Mouse (Mus musculus) forebrain, embryonic 16.5 days (tissue): ENCODE measurements around the gene Plekho2. TPM values are rescaled to one million over a fixed set of nuclear protein-coding genes. Genes with fewer than 3 reads are reported as not detected.

Experiments used
- ATAC-seq: fragments of 200-750 bp; cut with Nextera tagmentation; 2 replicates; pipeline ENCODE4 v1.8.0; 2017; ENCODE audit warnings: mild to moderate bottlenecking, moderate library complexity
- H3K27ac ChIP-seq: fragments of 300-500 bp; sonication (generic); 2 replicates; pipeline ENCODE4 v1.5.1; 2014; ENCODE audit warnings: low read length, control low read depth
- H3K27me3 ChIP-seq: fragments of 300-500 bp; sonication (generic); replicated peaks from 2 replicates; pipeline ENCODE4 v1.6.1; 2014; ENCODE audit warnings: low read length; ENCODE audit not compliant: control insufficient read depth, insufficient read depth
- H3K36me3 ChIP-seq: fragments of 300-500 bp; sonication (generic); 2 replicates; pipeline ENCODE4 v1.6.1; 2014; ENCODE audit not compliant: control insufficient read depth, insufficient read depth
- H3K4me1 ChIP-seq: fragments of 300-500 bp; sonication (generic); replicated peaks from 2 replicates; pipeline ENCODE4 v1.6.1; 2014; ENCODE audit warnings: low read length; ENCODE audit not compliant: control insufficient read depth, insufficient read depth
- H3K4me2 ChIP-seq: fragments of 300-500 bp; sonication (generic); 2 replicates; pipeline ENCODE4 v1.6.1; 2014; ENCODE audit warnings: mild to moderate bottlenecking, low read length, control low read depth
- H3K4me3 ChIP-seq: fragments of 300-500 bp; sonication (generic); replicated peaks from 2 replicates; pipeline ENCODE4 v1.5.1; 2014; ENCODE audit warnings: mild to moderate bottlenecking, low read length, control low read depth
- H3K9ac ChIP-seq: fragments of 300-500 bp; sonication (generic); replicated peaks from 2 replicates; pipeline ENCODE4 v1.6.1; 2014; ENCODE audit warnings: low read depth, low read length, control low read depth
- H3K9me3 ChIP-seq: fragments of 300-500 bp; sonication (generic); 2 replicates; pipeline ENCODE4 v1.6.1; 2016; ENCODE audit warnings: low read length; ENCODE audit not compliant: control insufficient read depth
- WGBS: fragments of 180-500 bp; shearing (Covaris S2); extraction: QIAGEN DNeasy Blood & Tissue Kit; methylation state at CpG from one replicate; pipeline ENCODE4 v1.1.7; 2014; 5-methylcytosine and 5-hydroxymethylcytosine counted together
- polyA plus RNA-seq: library from polyadenylated mRNA; unstranded; fragments of >200 nt; fragmentation: Nextera tagmentation; extraction: Ambion mirVana; gene quantifications from 2 replicates; pipeline ENCODE4 v1.2.1, GENCODE M21; 2015

The Plekho2 gene
- polyA plus RNA-seq, 1 experiment from 2014 or later = 4.7 TPM

- WGBS = 87% methylated on average over 21 of the region's 21 CpGs
These were observed 76.9 kb downstream of the Plekho2 start for GRCm38 (mm10) chr9:65502721-65503505.

More at GRCm38 (mm10) chr9:65502721-65503505, 76.9 kb downstream of the Plekho2 start:
- Histone ChIP-seq H3K9ac (no peak overlapping the region), H3K27me3 (no peaks in the 10 kb centered on the region), H3K9me3 (no peaks in the 10 kb centered on the region), H3K4me1 (no peaks in the 10 kb centered on the region), H3K4me3 (no peak overlapping the region), H3K27ac (no peak overlapping the region), H3K36me3 (no peaks in the 10 kb centered on the region), H3K4me2 (no peak overlapping the region)
- no peak for ATAC-seq

Other genes with a start within 250 kb of the Plekho2 start
- 8.6 and 9.6 TPM in 2 replicates for gene Pdcd7, start 233.9 kb downstream of the Plekho2 start, polyA plus RNA-seq
- 0.31 and 0.98 TPM in 2 replicates for gene Ubap1l, start 219.0 kb downstream of the Plekho2 start, polyA plus RNA-seq
- gene Kbtbd13, start 188.4 kb downstream of the Plekho2 start, polyA plus RNA-seq = 0.81 and 1.2 TPM in 2 replicates
- 6.7 and 6.8 TPM in 2 replicates for gene Rasl12, start 181.5 kb downstream of the Plekho2 start, polyA plus RNA-seq
- not detected in 2 replicates for gene Slc51b, start 157.1 kb downstream of the Plekho2 start, polyA plus RNA-seq
- 22.7 and 23.5 TPM in 2 replicates for gene Mtfmt, start 144.3 kb downstream of the Plekho2 start, polyA plus RNA-seq
- gene Spg21, start 119.1 kb downstream of the Plekho2 start, polyA plus RNA-seq = 138 and 159 TPM in 2 replicates
- gene Ankdd1a, start 59.8 kb downstream of the Plekho2 start, polyA plus RNA-seq = 0.24 and 0.46 TPM in 2 replicates
- 8.9 and 10.2 TPM in 2 replicates for gene Pif1, start 7.1 kb upstream of the Plekho2 start, polyA plus RNA-seq
- gene Rbpms2, start 49.6 kb upstream of the Plekho2 start, polyA plus RNA-seq = 3.2 and 3.4 TPM in 2 replicates
- 345 and 364 TPM in 2 replicates for gene Oaz2, start 88.0 kb upstream of the Plekho2 start, polyA plus RNA-seq
- 7.7 and 8.0 TPM in 2 replicates for gene Zfp609, start 247.5 kb upstream of the Plekho2 start, polyA plus RNA-seq